Mouse (Mus musculus): ENCODE results near the gene Trpv2. TPM values are rescaled to one million over a fixed set of nuclear protein-coding genes. Genes with fewer than 3 reads are reported as not detected.
A peak's percentile ranks its signal among the peaks of the same experiment; 100 is the strongest.

Trpv2 gene
- total and polyA plus RNA-seq, 3 experiments: 30.0 to 30.4 TPM; not detected in 1

DNA sequence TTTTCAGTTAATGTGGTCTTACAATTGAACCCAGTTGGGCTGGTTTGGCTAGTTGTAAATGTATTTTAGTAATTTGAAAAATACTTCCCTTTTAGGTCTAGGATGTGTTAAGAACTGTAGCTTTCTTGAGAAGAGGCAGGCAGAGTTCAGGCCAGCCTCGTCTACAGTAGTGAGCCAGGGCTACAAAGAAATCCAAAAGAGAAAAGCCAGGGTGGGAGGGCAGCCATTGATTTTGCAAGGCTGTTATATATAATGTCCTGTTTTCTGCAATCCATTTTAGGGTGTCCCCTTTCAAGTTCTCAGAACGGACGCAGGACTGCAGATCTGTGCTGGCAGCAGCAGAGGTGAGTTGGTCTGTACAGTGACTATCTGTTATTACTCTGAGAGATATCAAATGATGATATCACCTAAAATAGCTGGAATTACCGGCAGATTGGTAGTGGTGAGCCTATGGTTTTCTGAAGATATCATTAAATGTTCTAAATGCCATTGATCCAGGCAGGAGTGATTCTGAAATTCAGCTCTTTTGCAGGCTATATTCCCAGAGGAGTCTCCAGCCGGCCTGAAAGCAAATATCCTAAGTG, 29.9 kb downstream of the Trpv2 start:
- Histone ChIP-seq H3K27ac (ENCODE audit: control insufficient read depth, low read depth, low read length) (peak overlapping the region; percentile 99), H3K4me1 (ENCODE audit: control insufficient read depth in 1 of 2, insufficient read depth in 2 of 2, low read length in 2 of 2) (peaks cover 0 to 13% of the 10 kb centered on the region in 2 experiments; a peak in 2 of 4 replicates), H3K9ac (ENCODE audit: control insufficient read depth, low read depth, low read length, poor library complexity, severe bottlenecking) (peak overlapping the region; percentile 97), H3K9me3 (replicated peaks; ENCODE audit: insufficient read depth, low read length) (no peaks in the 10 kb centered on the region), H3K4me3 (ENCODE audit: control insufficient read depth in 1 of 2, insufficient read depth in 1 of 2, low read depth in 2 of 2, low read length in 2 of 2) (peak overlapping the region; percentile 55 to 97), H3K36me3 (ENCODE audit: control insufficient read depth in 1 of 2, insufficient read depth in 2 of 2, low read length in 2 of 2) (peaks cover 12 to 26% of the 10 kb centered on the region in 2 experiments), H3K27me3 (ENCODE audit: control insufficient read depth in 1 of 2, insufficient read depth in 2 of 2, low read length in 2 of 2) (no peaks in the 10 kb centered on the region), H3K79me2 (ENCODE audit: control insufficient read depth, insufficient read depth, low read length, poor library complexity) (peaks cover 25% of the 10 kb centered on the region)
- peak; percentile 66 for DNase-seq (ENCODE audit: low read depth, low spot score)
- TF ChIP-seq MXI1 (IDR thresholded peaks at IDR 0.05; ENCODE audit: low read depth, low read length) (no peak), BHLHE40 (IDR thresholded peaks at IDR 0.05; ENCODE audit: borderline replicate concordance, low read depth, low read length) (no peak), ZNF384 (IDR thresholded peaks at IDR 0.05; ENCODE audit: low read depth, low read length) (no peak), TBP (IDR thresholded peaks at IDR 0.05; ENCODE audit: low read depth, low read length) (peak; percentile 33), EP300 (IDR thresholded peaks at IDR 0.05; ENCODE audit: low read depth in 1 of 2, low read length in 2 of 2) (no peak), POLR2A (IDR thresholded peaks at IDR 0.05; ENCODE audit: control insufficient read depth in 1 of 2, insufficient read depth in 1 of 2, low read depth in 1 of 2, low read length in 2 of 2, poor library complexity in 1 of 2) (no peak), E2F4 (IDR thresholded peaks at IDR 0.05; ENCODE audit: borderline replicate concordance, low read depth, low read length) (no peak)

DNA sequence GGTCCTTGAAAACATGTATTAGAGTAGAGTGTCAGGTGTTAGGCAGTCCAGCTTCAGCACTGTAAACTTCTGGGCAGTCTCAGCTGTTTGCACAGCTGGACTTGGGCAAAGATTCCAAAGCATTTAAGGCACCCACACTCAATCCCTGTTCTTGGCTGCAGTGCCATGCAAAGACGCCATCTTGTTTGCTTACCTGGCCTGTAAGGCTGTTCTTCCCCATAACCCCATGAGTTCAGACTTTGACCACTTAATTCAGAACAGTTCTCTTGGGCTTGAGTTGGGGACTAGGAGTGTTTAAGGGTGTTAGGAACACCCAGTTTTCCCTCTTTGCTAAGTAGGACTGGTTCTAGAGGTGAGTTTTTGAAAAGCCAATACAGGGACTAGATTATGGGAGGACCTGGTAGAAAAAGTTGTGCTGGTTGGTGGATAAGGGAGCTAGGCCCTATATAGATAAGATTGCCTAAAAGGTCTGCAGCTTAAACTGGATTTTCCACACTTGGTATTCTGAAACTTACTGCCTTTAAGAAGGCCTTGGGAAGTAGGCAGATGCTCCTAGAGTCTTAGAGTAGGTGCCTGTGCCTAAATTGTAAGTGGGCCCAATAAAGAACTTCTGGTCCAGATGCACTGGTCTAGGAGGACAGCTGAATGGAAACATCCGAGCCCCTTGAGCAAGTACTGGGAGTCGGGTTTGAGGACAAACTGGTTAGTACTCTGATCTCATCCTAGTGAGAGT, 30.8 kb downstream of the Trpv2 start:
- Histone ChIP-seq H3K27me3 (ENCODE audit: control insufficient read depth in 1 of 2, insufficient read depth in 2 of 2, low read length in 2 of 2) (no peaks in the 10 kb centered on the region), H3K9ac (ENCODE audit: control insufficient read depth, low read depth, low read length, poor library complexity, severe bottlenecking) (peak overlapping the region; percentile 97), H3K9me3 (replicated peaks; ENCODE audit: insufficient read depth, low read length) (no peaks in the 10 kb centered on the region), H3K4me3 (ENCODE audit: control insufficient read depth in 1 of 2, insufficient read depth in 1 of 2, low read depth in 2 of 2, low read length in 2 of 2) (peak overlapping the region; percentile 55 to 97), H3K36me3 (ENCODE audit: control insufficient read depth in 1 of 2, insufficient read depth in 2 of 2, low read length in 2 of 2) (peaks cover 12 to 26% of the 10 kb centered on the region in 2 experiments), H3K4me1 (ENCODE audit: control insufficient read depth in 1 of 2, insufficient read depth in 2 of 2, low read length in 2 of 2) (peaks cover 0 to 13% of the 10 kb centered on the region in 2 experiments; a peak in 2 of 4 replicates), H3K27ac (ENCODE audit: control insufficient read depth, low read depth, low read length) (peak overlapping the region; percentile 99), H3K79me2 (ENCODE audit: control insufficient read depth, insufficient read depth, low read length, poor library complexity) (peaks cover 25% of the 10 kb centered on the region)
- TF ChIP-seq POLR2AphosphoS5 (IDR thresholded peaks at IDR 0.05; ENCODE audit: borderline replicate concordance, low read depth, low read length) (0 out of 2 replicates have a peak, but pooled peaks have one; percentile 17), MYC (IDR thresholded peaks at IDR 0.05; ENCODE audit: low read depth, low read length) (no peak), POLR2A (IDR thresholded peaks at IDR 0.05; ENCODE audit: control insufficient read depth in 1 of 2, insufficient read depth in 1 of 2, low read depth in 1 of 2, low read length in 2 of 2, poor library complexity in 1 of 2) (peak in 1 of 2 experiments; percentile 42; a peak in 1 of 4 replicates), MAX (IDR thresholded peaks at IDR 0.05; ENCODE audit: low read length) (no peak)
- DNase-seq (ENCODE audit: low read depth, low spot score): peak; percentile 78

DNA sequence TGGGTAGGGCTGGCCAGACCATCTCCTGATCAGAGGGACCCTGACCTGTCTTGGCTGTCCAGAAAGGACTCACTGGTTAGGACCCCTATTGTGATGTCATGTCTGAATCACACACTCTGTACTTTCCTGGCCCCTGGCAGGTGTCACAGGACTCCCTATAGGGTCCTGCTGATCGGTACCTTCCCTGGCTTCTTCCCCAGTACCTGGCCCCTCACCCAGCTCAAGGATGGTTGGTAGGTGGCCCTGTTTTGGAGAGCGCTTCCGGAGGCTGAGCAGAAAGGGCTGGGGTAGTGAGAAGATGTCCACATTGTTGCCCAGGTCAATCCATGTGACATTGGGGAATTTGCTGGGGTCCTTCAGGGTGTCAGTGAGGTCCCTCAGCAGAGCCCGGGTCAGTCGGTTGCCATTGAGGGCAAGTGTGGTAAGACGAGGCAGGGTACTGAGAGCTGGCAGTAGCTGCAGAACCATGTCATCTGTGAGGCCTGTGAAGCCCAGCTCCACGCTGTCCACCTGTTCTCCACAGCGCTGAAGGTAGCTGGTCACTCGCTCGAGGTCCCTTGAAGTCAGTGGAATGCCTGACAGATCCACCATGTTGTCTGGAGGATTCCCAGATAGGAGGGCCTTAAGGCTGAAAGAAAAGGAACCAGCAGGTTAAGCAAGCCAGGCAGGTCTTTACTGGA, 31.5 kb downstream of the Trpv2 start:
- DNase-seq (ENCODE audit: low read depth, low spot score): peak; percentile 83
- peaks cover 12 to 26% of the 10 kb centered on the region in 2 experiments for H3K36me3 ChIP-seq (ENCODE audit: control insufficient read depth in 1 of 2, insufficient read depth in 2 of 2, low read length in 2 of 2)

More for the DNA sequence above, 31.5 kb downstream of the Trpv2 start:
- Histone ChIP-seq H3K79me2 (ENCODE audit: control insufficient read depth, insufficient read depth, low read length, poor library complexity) (peaks cover 25% of the 10 kb centered on the region), H3K9me3 (replicated peaks; ENCODE audit: insufficient read depth, low read length) (no peaks in the 10 kb centered on the region), H3K4me3 (ENCODE audit: control insufficient read depth in 1 of 2, insufficient read depth in 1 of 2, low read depth in 2 of 2, low read length in 2 of 2) (peak overlapping the region in 1 of 2 experiments; percentile 97; a peak in 2 of 4 replicates), H3K4me1 (ENCODE audit: control insufficient read depth in 1 of 2, insufficient read depth in 2 of 2, low read length in 2 of 2) (peaks cover 0 to 13% of the 10 kb centered on the region in 2 experiments; a peak in 2 of 4 replicates), H3K9ac (ENCODE audit: control insufficient read depth, low read depth, low read length, poor library complexity, severe bottlenecking) (peak overlapping the region; percentile 97), H3K27ac (ENCODE audit: control insufficient read depth, low read depth, low read length) (peak overlapping the region; percentile 99), H3K27me3 (ENCODE audit: control insufficient read depth in 1 of 2, insufficient read depth in 2 of 2, low read length in 2 of 2) (no peaks in the 10 kb centered on the region)
- TF ChIP-seq KAT2A (conservative IDR thresholded peaks at IDR 0.05; ENCODE audit: low read depth, low read length) (no peak), MAZ (IDR thresholded peaks at IDR 0.05; ENCODE audit: low read depth, low read length) (no peak), SIN3A (IDR thresholded peaks at IDR 0.05; ENCODE audit: low read length) (no peak), TBP (IDR thresholded peaks at IDR 0.05; ENCODE audit: low read depth, low read length) (peak; percentile 38; the same call in 1 of the 2 replicates), MYC (IDR thresholded peaks at IDR 0.05; ENCODE audit: low read depth, low read length) (no peak), HCFC1 (IDR thresholded peaks at IDR 0.05; ENCODE audit: low read depth, low read length) (no peak), ELF1 (IDR thresholded peaks at IDR 0.05; ENCODE audit: low read depth, low read length) (no peak), CHD1 (IDR thresholded peaks at IDR 0.05; ENCODE audit: low read depth, low read length) (no peak), CHD2 (IDR thresholded peaks at IDR 0.05; ENCODE audit: low read length) (no peak), MYB (IDR thresholded peaks at IDR 0.05; ENCODE audit: low read depth, low read length) (no peak), POLR2A (IDR thresholded peaks at IDR 0.05; ENCODE audit: control insufficient read depth in 1 of 2, insufficient read depth in 1 of 2, low read depth in 1 of 2, low read length in 2 of 2, poor library complexity in 1 of 2) (peak; percentile 73 to 88; a peak in 3 of 4 replicates), POLR2AphosphoS5 (IDR thresholded peaks at IDR 0.05; ENCODE audit: borderline replicate concordance, low read depth, low read length) (peak; percentile 85), E2F4 (IDR thresholded peaks at IDR 0.05; ENCODE audit: borderline replicate concordance, low read depth, low read length) (no peak)

Data from MEL (cell line).